ENCODE assay signal across 20 mouse cellular contexts in genomic region chr9:58055666-58056065, GRCm38 (mm10). TPM values are rescaled to one million over a fixed set of nuclear protein-coding genes. Genes with fewer than 3 reads are reported as not detected.
A peak's percentile ranks its signal among the peaks of the same experiment; 100 is the strongest.
DNase-seq lines count a peak whose midpoint lies in the region; ATAC-seq lines count a peak whose summit lies in the region.
"Had no signal": no experiment of that assay in that cellular context is flagged by ENCODE, and none has a peak within 500 bp of the region (broad histone marks: within the 10 kb centered on the region; RNA-seq: fewer than 3 reads in every experiment).

No protein-coding gene starts in this region.

- no peak overlapping the region for H3K9ac ChIP-seq in hindbrain, embryonic 16.5 days (ENCODE audit: low read depth, low read length)
- H3K9ac ChIP-seq in midbrain, embryonic 11.5 days (ENCODE audit: low read length), result no peak overlapping the region
- no peak overlapping the region for H3K9ac ChIP-seq in forebrain, embryonic 15.5 days (replicated peaks)
- H3K9ac ChIP-seq in midbrain, embryonic 16.5 days (ENCODE audit: low read depth, low read length), result no peak overlapping the region
- H3K9ac ChIP-seq: heart, embryonic 12.5 days; limb, embryonic 13.5 days had no signal

- peaks cover 20% of the 10 kb centered on the region for H3K4me1 ChIP-seq in hindbrain, embryonic 16.5 days (ENCODE audit: control insufficient read depth, insufficient read depth, low read depth, low read length)
- H3K4me1 ChIP-seq in hindbrain, embryonic 10.5 days (replicated peaks), result peaks cover 46% of the 10 kb centered on the region
- H3K4me1 ChIP-seq in midbrain, embryonic 11.5 days (ENCODE audit: control insufficient read depth, insufficient read depth, low read length), result peaks cover 14% of the 10 kb centered on the region; the same call in 1 of the 2 replicates
- peaks cover 53% of the 10 kb centered on the region for H3K4me1 ChIP-seq in midbrain, embryonic 10.5 days
- peaks cover 44% of the 10 kb centered on the region for H3K4me1 ChIP-seq in forebrain, embryonic 15.5 days
- peaks cover 22% of the 10 kb centered on the region for H3K4me1 ChIP-seq in midbrain, embryonic 16.5 days (ENCODE audit: control insufficient read depth, insufficient read depth, low read length)

- H3K4me3 ChIP-seq in hindbrain, embryonic 16.5 days (ENCODE audit: low read length), result no peak overlapping the region
- H3K4me3 ChIP-seq in hindbrain, embryonic 10.5 days, result no peak overlapping the region
- no peak overlapping the region for H3K4me3 ChIP-seq in midbrain, embryonic 11.5 days (ENCODE audit: low read depth, low read length)
- H3K4me3 ChIP-seq in midbrain, embryonic 10.5 days, result no peak overlapping the region
- no peak overlapping the region for H3K4me3 ChIP-seq in forebrain, embryonic 15.5 days
- no peak overlapping the region for H3K4me3 ChIP-seq in midbrain, embryonic 16.5 days (ENCODE audit: low read depth, low read length)
- H3K4me3 ChIP-seq: heart, embryonic 12.5 days; left cerebral cortex, adult 2 months; limb, embryonic 13.5 days had no signal

- H3K27me3 ChIP-seq in hindbrain, embryonic 16.5 days (replicated peaks; ENCODE audit: control insufficient read depth, insufficient read depth, low read length), result peaks cover 5% of the 10 kb centered on the region; the same call in 1 of the 2 replicates
- H3K27me3 ChIP-seq in hindbrain, embryonic 10.5 days (ENCODE audit: insufficient read depth, poor library complexity, severe bottlenecking), result peaks cover 37% of the 10 kb centered on the region
- no peaks in the 10 kb centered on the region for H3K27me3 ChIP-seq in midbrain, embryonic 11.5 days (ENCODE audit: control insufficient read depth, insufficient read depth, low read length)
- peaks cover 42% of the 10 kb centered on the region for H3K27me3 ChIP-seq in midbrain, embryonic 10.5 days (ENCODE audit: low read depth, poor library complexity, severe bottlenecking)
- H3K27me3 ChIP-seq in forebrain, embryonic 15.5 days, result no peaks in the 10 kb centered on the region
- no peaks in the 10 kb centered on the region for H3K27me3 ChIP-seq in midbrain, embryonic 16.5 days (ENCODE audit: control insufficient read depth, insufficient read depth, low read depth, low read length)

- peak; percentile 26; the same call in 1 of the 2 replicates for ATAC-seq in hindbrain, embryonic 16.5 days
- ATAC-seq in midbrain, embryonic 11.5 days (ENCODE audit: low FRiP score), result no peak
- no peak for ATAC-seq in forebrain, embryonic 15.5 days (replicated peaks)
- ATAC-seq in midbrain, embryonic 16.5 days, result no peak; the same call in 1 of the 2 replicates
- ATAC-seq in megakaryocyte progenitor cell, adult 5-6 weeks (replicated peaks; ENCODE audit: poor library complexity), result no peak

- no peak for DNase-seq in hindbrain, embryonic 10.5 days (ENCODE audit: low spot score)
- DNase-seq in midbrain, embryonic 11.5 days (ENCODE audit: low spot score, missing footprints), result peak; percentile 41
- no peak for DNase-seq in midbrain, embryonic 10.5 days (ENCODE audit: low spot score)
- DNase-seq in embryo, embryonic 10.5 days (ENCODE audit: low spot score), result no peak
- DNase-seq: adrenal gland, adult 8-10 months; B cell, adult 2 months; cerebellum, adult 2 months; gastrocnemius, postnatal 25 days; retina, postnatal 1 day; thymus, adult 18-20 months had no signal

- H3K36me3 ChIP-seq in hindbrain, embryonic 16.5 days (ENCODE audit: control insufficient read depth, insufficient read depth, low read length), result no peaks in the 10 kb centered on the region
- H3K36me3 ChIP-seq in hindbrain, embryonic 10.5 days, result no peaks in the 10 kb centered on the region
- no peaks in the 10 kb centered on the region for H3K36me3 ChIP-seq in midbrain, embryonic 11.5 days (ENCODE audit: control insufficient read depth, insufficient read depth, low read length)
- no peaks in the 10 kb centered on the region for H3K36me3 ChIP-seq in midbrain, embryonic 10.5 days
- no peaks in the 10 kb centered on the region for H3K36me3 ChIP-seq in forebrain, embryonic 15.5 days
- H3K36me3 ChIP-seq in midbrain, embryonic 16.5 days (ENCODE audit: control insufficient read depth, insufficient read depth, low read length), result no peaks in the 10 kb centered on the region
- H3K36me3 ChIP-seq: heart, embryonic 12.5 days; limb, embryonic 13.5 days had no signal

- H3K27ac ChIP-seq in hindbrain, embryonic 16.5 days (ENCODE audit: low read depth, low read length), result no peak overlapping the region
- no peak overlapping the region for H3K27ac ChIP-seq in hindbrain, embryonic 10.5 days
- no peak overlapping the region for H3K27ac ChIP-seq in midbrain, embryonic 11.5 days (ENCODE audit: low read depth, low read length)
- H3K27ac ChIP-seq in midbrain, embryonic 10.5 days (replicated peaks), result no peak overlapping the region; the same call in 1 of the 2 replicates
- H3K27ac ChIP-seq in forebrain, embryonic 15.5 days (replicated peaks), result peak overlapping the region; percentile 34
- peak overlapping the region; percentile 25; the same call in 1 of the 2 replicates for H3K27ac ChIP-seq in midbrain, embryonic 16.5 days (ENCODE audit: low read length)
- H3K27ac ChIP-seq: left cerebral cortex, adult 2 months; limb, embryonic 13.5 days had no signal

- no peak overlapping the region for H3K4me2 ChIP-seq in hindbrain, embryonic 16.5 days (ENCODE audit: low read length)
- no peak overlapping the region for H3K4me2 ChIP-seq in midbrain, embryonic 11.5 days
- no peak overlapping the region for H3K4me2 ChIP-seq in forebrain, embryonic 15.5 days (replicated peaks)
- no peak overlapping the region for H3K4me2 ChIP-seq in midbrain, embryonic 16.5 days (ENCODE audit: low read length)
- H3K4me2 ChIP-seq: heart, embryonic 12.5 days; limb, embryonic 13.5 days had no signal

- 57% methylated on average over 5 of the region's 5 CpGs for WGBS in hindbrain, embryonic 16.5 days
- WGBS in hindbrain, embryonic 10.5 days, result 79% methylated on average over 5 of the region's 5 CpGs
- 82% methylated on average over 5 of the region's 5 CpGs for WGBS in midbrain, embryonic 11.5 days
- WGBS in midbrain, embryonic 10.5 days, result 81% methylated on average over 5 of the region's 5 CpGs
- WGBS in forebrain, embryonic 15.5 days, result 65% methylated on average over 5 of the region's 5 CpGs
- WGBS in midbrain, embryonic 16.5 days, result 60% methylated on average over 5 of the region's 5 CpGs

- H3K9me3 ChIP-seq in hindbrain, embryonic 16.5 days (ENCODE audit: control insufficient read depth, low read length), result no peaks in the 10 kb centered on the region
- H3K9me3 ChIP-seq in hindbrain, embryonic 10.5 days, result no peaks in the 10 kb centered on the region
- H3K9me3 ChIP-seq in midbrain, embryonic 11.5 days (ENCODE audit: control insufficient read depth, low read length), result no peaks in the 10 kb centered on the region
- no peaks in the 10 kb centered on the region for H3K9me3 ChIP-seq in midbrain, embryonic 10.5 days (replicated peaks)
- H3K9me3 ChIP-seq in forebrain, embryonic 15.5 days, result no peaks in the 10 kb centered on the region
- H3K9me3 ChIP-seq in midbrain, embryonic 16.5 days (replicated peaks; ENCODE audit: control insufficient read depth, low read length, poor library complexity, severe bottlenecking), result no peaks in the 10 kb centered on the region
- H3K9me3 ChIP-seq: heart, embryonic 12.5 days; limb, embryonic 13.5 days had no signal

RNA-seq across cellular contexts. Expression of gene Stra6, which starts 7.9 kb away (rescaled TPM):
- 11.6 and 16.4 TPM in 2 replicates for polyA plus RNA-seq in hindbrain, embryonic 16.5 days (2015; fragmentation: Nextera tagmentation; extraction: Ambion mirVana)
- 11.2 and 15.8 TPM in 2 replicates for polyA plus RNA-seq in hindbrain, embryonic 10.5 days (2016; fragmentation: Nextera tagmentation; extraction: Ambion mirVana)
- 7.3 and 9.7 TPM in 2 replicates for polyA plus RNA-seq in midbrain, embryonic 11.5 days (2014; fragmentation: Nextera tagmentation; extraction: Ambion mirVana)
- polyA plus RNA-seq in midbrain, embryonic 10.5 days (2016; fragmentation: Nextera tagmentation; extraction: Ambion mirVana), result 15.2 TPM in 2 replicates
- polyA plus RNA-seq in forebrain, embryonic 15.5 days (2015; fragmentation: Nextera tagmentation; extraction: Ambion mirVana), result 8.7 and 10.8 TPM in 2 replicates
- 8.1 and 9.7 TPM in 2 replicates for polyA plus RNA-seq in midbrain, embryonic 16.5 days (2015; fragmentation: Nextera tagmentation; extraction: Ambion mirVana)
- total RNA-seq in megakaryocyte progenitor cell, adult 5-6 weeks (2015), result not detected in 2 replicates
- not detected in 2 replicates for total RNA-seq in megakaryocyte progenitor cell, adult 5-6 weeks (2017)
- total RNA-seq: hematopoietic stem cell, adult 5-6 weeks; neutrophil, adult 5-6 weeks had no signal
- polyA plus RNA-seq: liver, embryonic 16.5 days had no signal

RNA-seq across cellular contexts. Expression of gene Cyp11a1, which starts 49.5 kb away (rescaled TPM):
- polyA plus RNA-seq in hindbrain, embryonic 16.5 days (2015; fragmentation: Nextera tagmentation; extraction: Ambion mirVana), result 1.7 and 2.4 TPM in 2 replicates
- polyA plus RNA-seq in hindbrain, embryonic 10.5 days (2016; fragmentation: Nextera tagmentation; extraction: Ambion mirVana), result not detected in 2 replicates
- 0.12 TPM in 1 of 2 replicates, not detected in the other for polyA plus RNA-seq in midbrain, embryonic 11.5 days (2014; fragmentation: Nextera tagmentation; extraction: Ambion mirVana)
- polyA plus RNA-seq in midbrain, embryonic 10.5 days (2016; fragmentation: Nextera tagmentation; extraction: Ambion mirVana), result 0.07 and 0.09 TPM in 2 replicates
- polyA plus RNA-seq in forebrain, embryonic 15.5 days (2015; fragmentation: Nextera tagmentation; extraction: Ambion mirVana), result 0.31 and 0.45 TPM in 2 replicates
- 0.76 and 1.6 TPM in 2 replicates for polyA plus RNA-seq in midbrain, embryonic 16.5 days (2015; fragmentation: Nextera tagmentation; extraction: Ambion mirVana)
- 0.15 and 0.47 TPM in 2 replicates for total RNA-seq in megakaryocyte progenitor cell, adult 5-6 weeks (2015)
- 0.30 and 1.2 TPM in 2 replicates for total RNA-seq in megakaryocyte progenitor cell, adult 5-6 weeks (2017)
- polyA plus RNA-seq: heart, embryonic 12.5 days had no signal

Comparison
In these comparisons a context has a peak if more than half of its experiments do, and no peak if none do; other contexts are left out.
1. H3K27ac ChIP-seq: peak in forebrain, embryonic 15.5 days (single experiment) and midbrain, embryonic 16.5 days (single experiment); none in hindbrain, embryonic 16.5 days (single experiment), hindbrain, embryonic 10.5 days (single experiment), midbrain, embryonic 11.5 days (single experiment) and midbrain, embryonic 10.5 days (single experiment).